Mouse (Mus musculus) stomach, postnatal 0 days (tissue): Measurements from ENCODE around the gene Plaa. TPM values are rescaled to one million over a fixed set of nuclear protein-coding genes. Genes with fewer than 3 reads are reported as not detected.

Experiments
- ATAC-seq: fragments of 200-750 bp; cut with Nextera tagmentation; 2 replicates; pipeline ENCODE4 v1.8.0; 2017; ENCODE audit not compliant: low FRiP score, low TSS enrichment
- DNase-seq: peaks from one replicate; pipeline ENCODE4 v3.0.0-alpha.2; 2016; ENCODE audit warnings: low spot score
- H3K27ac ChIP-seq: fragments of 300-500 bp; sonication (generic); replicated peaks from 2 replicates; pipeline ENCODE4 v1.5.1; 2014; ENCODE audit warnings: mild to moderate bottlenecking, control low read depth
- H3K27me3 ChIP-seq: fragments of 300-500 bp; sonication (generic); 2 replicates; pipeline ENCODE4 v1.6.1; 2014; ENCODE audit warnings: low read length; ENCODE audit not compliant: control insufficient read depth, insufficient read depth
- H3K36me3 ChIP-seq: fragments of 300-500 bp; sonication (generic); 2 replicates; pipeline ENCODE4 v1.6.1; 2014; ENCODE audit warnings: low read length, mixed read lengths; ENCODE audit not compliant: control insufficient read depth, insufficient read depth
- H3K4me1 ChIP-seq: fragments of 300-500 bp; sonication (generic); replicated peaks from 2 replicates; pipeline ENCODE4 v1.6.1; 2014; ENCODE audit warnings: antibody characterized with exemption; ENCODE audit not compliant: control insufficient read depth, insufficient read depth
- H3K4me2 ChIP-seq: fragments of 300-500 bp; sonication (generic); replicated peaks from 2 replicates; pipeline ENCODE4 v1.6.1; 2014; ENCODE audit warnings: low read depth, mild to moderate bottlenecking, control low read depth, moderate library complexity
- H3K4me3 ChIP-seq: fragments of 300-500 bp; sonication (generic); 2 replicates; pipeline ENCODE4 v1.5.1; 2014; ENCODE audit warnings: low read depth, low read length, control low read depth
- H3K9ac ChIP-seq: fragments of 300-500 bp; sonication (generic); 2 replicates; pipeline ENCODE4 v1.6.1; 2014; ENCODE audit warnings: mild to moderate bottlenecking, low read length, control low read depth, mixed read lengths
- H3K9me3 ChIP-seq: fragments of 300-500 bp; sonication (generic); 2 replicates; pipeline ENCODE4 v1.6.1; 2016; ENCODE audit warnings: low read length; ENCODE audit not compliant: control insufficient read depth
- CTCF ChIP-seq: IDR thresholded peaks from 2 replicates; pipeline ENCODE4 v1.5.1; 2016; ENCODE audit warnings: antibody characterized with exemption, low read depth, mild to moderate bottlenecking, moderate library complexity
- EP300 ChIP-seq: optimal IDR thresholded peaks from 2 replicates; pipeline ENCODE3; 2016; ENCODE audit warnings: antibody characterized with exemption
- WGBS: fragments of 180-500 bp; shearing (Covaris S2); extraction: QIAGEN DNeasy Blood & Tissue Kit; methylation state at CpG from one replicate; pipeline ENCODE4 v1.1.7; 2014; 5-methylcytosine and 5-hydroxymethylcytosine counted together
- polyA plus RNA-seq: library from polyadenylated mRNA; unstranded; fragments of >200 nt; fragmentation: Nextera tagmentation; extraction: Ambion mirVana; gene quantifications from 2 replicates; pipeline ENCODE4 v1.2.1, GENCODE M21; 2015

Plaa gene
- polyA plus RNA-seq, 1 experiment from 2014 or later, result 38.6 TPM

GRCm38 (mm10) chr4:94559266-94559665 lies 43.8 kb downstream of the Plaa start:
- Histone ChIP-seq H3K9me3 (no peaks in the 10 kb centered on the region), H3K4me1 (no peaks in the 10 kb centered on the region), H3K27me3 (no peaks in the 10 kb centered on the region), H3K36me3 (no peaks in the 10 kb centered on the region), H3K9ac (no peak overlapping the region), H3K4me2 (no peak overlapping the region), H3K4me3 (no peak overlapping the region), H3K27ac (no peak overlapping the region; the same call in 1 of the 2 replicates)
- no peak for TF ChIP-seq EP300
- TF ChIP-seq CTCF, result no peak
- ATAC-seq (no peak), DNase-seq (no peak)
- 58% methylated on average over 2 of the region's 2 CpGs for WGBS

GRCm38 (mm10) chr4:94557145-94557544 lies 45.9 kb downstream of the Plaa start:
- ATAC-seq, result no peak
- WGBS, result 66% methylated on average over 7 of the region's 7 CpGs
- Histone ChIP-seq H3K9me3 (no peaks in the 10 kb centered on the region), H3K9ac (no peak overlapping the region), H3K4me2 (no peak overlapping the region), H3K4me1 (no peaks in the 10 kb centered on the region), H3K36me3 (no peaks in the 10 kb centered on the region), H3K27ac (no peak overlapping the region), H3K4me3 (peak overlapping the region; percentile 99; the same call in 1 of the 2 replicates), H3K27me3 (no peaks in the 10 kb centered on the region)
- DNase-seq, result no peak
- no peak for TF ChIP-seq EP300
- TF ChIP-seq CTCF, result no peak

GRCm38 (mm10) chr4:94556265-94557054 lies 46.6 kb downstream of the Plaa start, which contains the start of the genes Gm10306 and Caap1:
Gm10306 (plus strand) TSS chr4:94556546.
Caap1 (minus strand) TSS chr4:94556796.
- peak; percentile 95 for DNase-seq
- Histone ChIP-seq H3K9me3 (no peaks in the 10 kb centered on the region), H3K27ac (peak within 1 kb of the TSS; percentile 86), H3K4me3 (peak within 1 kb of the TSS; percentile 99), H3K27me3 (no peaks in the 10 kb centered on the region), H3K4me2 (peak within 1 kb of the TSS; percentile 70), H3K36me3 (no peaks in the 10 kb centered on the region), H3K4me1 (no peaks in the 10 kb centered on the region), H3K9ac (peak within 1 kb of the TSS; percentile 88)
- ATAC-seq, result peak; percentile 99
- under 1% methylated on average over 80 of the region's 83 CpGs for WGBS
- TF ChIP-seq CTCF (no peak), EP300 (no peak)

GRCm38 (mm10) chr4:94554955-94555494 lies 48.0 kb downstream of the Plaa start:
- Histone ChIP-seq H3K36me3 (no peaks in the 10 kb centered on the region), H3K4me3 (no peak overlapping the region), H3K27ac (no peak overlapping the region), H3K4me1 (no peaks in the 10 kb centered on the region), H3K4me2 (no peak overlapping the region), H3K27me3 (no peaks in the 10 kb centered on the region), H3K9ac (no peak overlapping the region), H3K9me3 (no peaks in the 10 kb centered on the region)
- DNase-seq (no peak), ATAC-seq (no peak)
- TF ChIP-seq CTCF (no peak), EP300 (no peak)
- 89% methylated on average over 5 of the region's 5 CpGs for WGBS

GRCm38 (mm10) chr4:94544321-94544720 lies 58.7 kb downstream of the Plaa start:
- TF ChIP-seq EP300 (no peak), CTCF (no peak)
- 76% methylated on average over 7 of the region's 7 CpGs for WGBS
- no peaks in the 10 kb centered on the region for H3K27me3 ChIP-seq
- no peak overlapping the region for H3K4me2 ChIP-seq
- no peaks in the 10 kb centered on the region for H3K9me3 ChIP-seq
- H3K4me3 ChIP-seq, result no peak overlapping the region
- no peaks in the 10 kb centered on the region for H3K4me1 ChIP-seq
- H3K36me3 ChIP-seq, result 0 out of 2 replicates have a peak, but pooled peaks cover 2% of the 10 kb centered on the region
- DNase-seq (no peak), ATAC-seq (no peak)
- no peak overlapping the region for H3K27ac ChIP-seq
- no peak overlapping the region for H3K9ac ChIP-seq

- ATAC-seq (no peak), DNase-seq (no peak)
- Histone ChIP-seq H3K27me3 (no peaks in the 10 kb centered on the region), H3K4me2 (no peak overlapping the region), H3K27ac (no peak overlapping the region), H3K9me3 (no peaks in the 10 kb centered on the region), H3K4me1 (no peaks in the 10 kb centered on the region), H3K9ac (no peak overlapping the region), H3K4me3 (no peak overlapping the region), H3K36me3 (0 out of 2 replicates have a peak, but pooled peaks cover 2% of the 10 kb centered on the region)
- TF ChIP-seq CTCF, result no peak
- TF ChIP-seq EP300, result no peak
- 92% methylated on average over 4 of the region's 4 CpGs for WGBS
Measured at GRCm38 (mm10) chr4:94543041-94543440, 60.0 kb downstream of the Plaa start.
